Mouse (Mus musculus) lung, postnatal 25 days (tissue): Measurements from ENCODE around the gene Glrx2.
A peak's percentile ranks its signal among the peaks of the same experiment; 100 is the strongest.
"Not testable (repeated sequence)": the region's sequence is repeated elsewhere in the genome, so short reads cannot be mapped to it uniquely, and the experiment has no call there.

ENCODE experiments used
- DNase-seq: peaks from one replicate; pipeline ENCODE4 v3.0.0; 2022; ENCODE audit warnings: low spot score

The Glrx2 gene

GRCm38 (mm10) chr1:143716038-143716437 is at the start of gene Glrx2:
Gene Glrx2 (plus strand): TSS chr1:143716338.
- DNase-seq: not testable (repeated sequence)

- DNase-seq: no peak
These were observed 40.3 kb upstream of the Glrx2 start for GRCm38 (mm10) chr1:143675734-143676361.

- no peak for DNase-seq
These were observed 35.0 kb upstream of the Glrx2 start for GRCm38 (mm10) chr1:143681108-143681507.

- no peak for DNase-seq
These were observed 31.3 kb upstream of the Glrx2 start for GRCm38 (mm10) chr1:143684849-143685248.

GRCm38 (mm10) chr1:143701736-143702135 is 14.4 kb upstream of the Glrx2 start:
- no peak for DNase-seq

- DNase-seq: peak; percentile 31
These were observed 13.9 kb upstream of the Glrx2 start for GRCm38 (mm10) chr1:143702141-143702740.

- DNase-seq: peak; percentile 93
These were observed 13.3 kb upstream of the Glrx2 start, which contains the start of gene Cdc73 for GRCm38 (mm10) chr1:143702741-143703262. Gene Cdc73 (minus strand): TSS chr1:143702893.

GRCm38 (mm10) chr1:143707006-143707405 is 9.1 kb upstream of the Glrx2 start:
- no peak for DNase-seq

GRCm38 (mm10) chr1:143708361-143708760 is 7.8 kb upstream of the Glrx2 start:
- DNase-seq: no peak

- DNase-seq: no peak
These were observed 6.0 kb upstream of the Glrx2 start for GRCm38 (mm10) chr1:143709966-143710626.

- DNase-seq: no peak
These were observed 5.5 kb upstream of the Glrx2 start for GRCm38 (mm10) chr1:143710627-143710976.

- no peak for DNase-seq
These were observed 8.4 kb downstream of the Glrx2 start for GRCm38 (mm10) chr1:143724456-143725064.

- DNase-seq: no peak
These were observed 11.7 kb downstream of the Glrx2 start for GRCm38 (mm10) chr1:143727701-143728445.

- DNase-seq: peak; percentile 21
These were observed 14.8 kb downstream of the Glrx2 start for GRCm38 (mm10) chr1:143730899-143731298.

- no peak for DNase-seq
These were observed 15.6 kb downstream of the Glrx2 start for GRCm38 (mm10) chr1:143731691-143732090.

- no peak for DNase-seq
These were observed 17.8 kb downstream of the Glrx2 start for GRCm38 (mm10) chr1:143733914-143734410.

- peak; percentile 10 for DNase-seq
These were observed 22.7 kb downstream of the Glrx2 start for GRCm38 (mm10) chr1:143738811-143739210.

GRCm38 (mm10) chr1:143739361-143740350 is 23.5 kb downstream of the Glrx2 start:
- peak; percentile 90 for DNase-seq

GRCm38 (mm10) chr1:143740581-143740980 is 24.4 kb downstream of the Glrx2 start:
- DNase-seq: no peak

- DNase-seq: no peak
These were observed 25.2 kb downstream of the Glrx2 start for GRCm38 (mm10) chr1:143741331-143741730.
